Mouse (Mus musculus) lung, postnatal 0 days (tissue): ENCODE measurements around the gene Tldc1. TPM values are rescaled to one million over a fixed set of nuclear protein-coding genes. Genes with fewer than 3 reads are reported as not detected.

Experiments
- ATAC-seq: fragments of 200-750 bp; cut with Nextera tagmentation; 2 replicates; pipeline ENCODE4 v1.8.0; 2017; ENCODE audit warnings: moderate library complexity
- DNase-seq: peaks from one replicate; pipeline ENCODE4 v3.0.0-alpha.2; 2016; ENCODE audit warnings: low spot score
- H3K27ac ChIP-seq: fragments of 300-500 bp; sonication (generic); 2 replicates; pipeline ENCODE4 v1.5.1; 2014; ENCODE audit warnings: antibody characterized with exemption, mild to moderate bottlenecking, low read length, mixed read lengths
- H3K27me3 ChIP-seq: fragments of 300-500 bp; sonication (generic); replicated peaks from 2 replicates; pipeline ENCODE4 v1.6.1; 2014; ENCODE audit warnings: low read length, mixed read lengths; ENCODE audit not compliant: insufficient read depth
- H3K36me3 ChIP-seq: fragments of 300-500 bp; sonication (generic); 2 replicates; pipeline ENCODE4 v1.6.1; 2014; ENCODE audit warnings: low read length, mixed read lengths; ENCODE audit not compliant: insufficient read depth
- H3K4me1 ChIP-seq: fragments of 300-500 bp; sonication (generic); 2 replicates; pipeline ENCODE4 v1.6.1; 2014; ENCODE audit warnings: antibody characterized with exemption, low read depth, low read length, mixed read lengths; ENCODE audit not compliant: insufficient read depth
- H3K4me2 ChIP-seq: fragments of 300-500 bp; sonication (generic); replicated peaks from 2 replicates; pipeline ENCODE4 v1.6.1; 2014; ENCODE audit warnings: low read depth, mild to moderate bottlenecking, low read length, moderate library complexity, mixed read lengths
- H3K4me3 ChIP-seq: fragments of 300-500 bp; sonication (generic); 2 replicates; pipeline ENCODE4 v1.5.1; 2014; ENCODE audit warnings: low read depth, low read length
- H3K9ac ChIP-seq: fragments of 300-500 bp; sonication (generic); replicated peaks from 2 replicates; pipeline ENCODE4 v1.6.1; 2014; ENCODE audit warnings: low read depth, mild to moderate bottlenecking
- H3K9me3 ChIP-seq: fragments of 300-500 bp; sonication (generic); 2 replicates; pipeline ENCODE4 v1.6.1; 2016; ENCODE audit warnings: low read length, mixed read lengths
- CTCF ChIP-seq: IDR thresholded peaks from 2 replicates; pipeline ENCODE4 v1.5.1; 2016; ENCODE audit warnings: antibody characterized with exemption, mild to moderate bottlenecking
- EP300 ChIP-seq: IDR thresholded peaks from 2 replicates; pipeline ENCODE4 v1.6.1; 2016; ENCODE audit warnings: antibody characterized with exemption, mild to moderate bottlenecking, control low read depth
- WGBS: fragments of 180-500 bp; shearing (Covaris S2); extraction: QIAGEN DNeasy Blood & Tissue Kit; methylation state at CpG from one replicate; pipeline ENCODE4 v1.1.7; 2014; 5-methylcytosine and 5-hydroxymethylcytosine counted together
- polyA plus RNA-seq: library from polyadenylated mRNA; unstranded; fragments of >200 nt; fragmentation: Nextera tagmentation; extraction: Ambion mirVana; gene quantifications from 2 replicates; pipeline ENCODE4 v1.2.1, GENCODE M21; 2015

The Tldc1 gene
- polyA plus RNA-seq, 1 experiment from 2014 or later = 7.9 TPM

DNA sequence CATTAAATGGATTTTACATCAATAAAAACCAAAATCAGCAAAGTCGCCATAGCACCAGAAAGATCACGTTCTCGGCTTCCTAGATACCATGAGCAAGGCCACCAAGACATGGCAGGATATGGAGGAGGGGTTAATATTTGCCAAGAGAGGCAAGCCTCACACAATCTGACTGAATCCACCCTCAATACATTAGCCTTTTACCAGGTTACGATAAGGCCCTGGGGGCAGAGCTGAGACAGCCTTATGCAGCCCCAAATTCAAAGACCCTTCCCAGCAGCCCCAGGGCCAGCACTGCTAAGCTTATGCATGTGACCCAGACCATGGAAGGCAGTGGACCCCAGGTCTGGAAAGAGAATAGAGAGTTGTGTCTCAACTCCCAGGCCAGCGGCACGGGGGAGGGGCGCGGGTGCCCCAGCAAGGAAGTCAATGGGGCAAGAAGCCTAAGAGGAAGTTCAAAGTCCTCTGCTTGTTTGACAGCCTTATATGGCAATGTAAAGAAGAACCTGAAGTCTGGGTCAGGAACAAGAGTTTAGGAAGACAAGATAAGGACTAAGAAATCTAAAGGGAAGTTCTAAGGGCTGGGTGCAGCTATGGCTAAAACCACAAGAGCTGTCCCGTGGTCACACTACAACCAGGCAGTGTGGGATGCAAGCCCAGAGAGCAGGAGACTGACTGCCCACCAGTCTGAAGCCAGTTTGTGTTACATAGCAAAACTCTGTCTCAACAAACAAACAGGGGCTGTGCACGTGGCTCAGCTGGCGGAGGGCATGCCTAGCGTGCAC, 34.6 kb upstream of the Tldc1 start:
- ATAC-seq (peak; percentile 44), DNase-seq (peak; percentile 79)
- no peak overlapping the region for H3K4me2 ChIP-seq

DNA sequence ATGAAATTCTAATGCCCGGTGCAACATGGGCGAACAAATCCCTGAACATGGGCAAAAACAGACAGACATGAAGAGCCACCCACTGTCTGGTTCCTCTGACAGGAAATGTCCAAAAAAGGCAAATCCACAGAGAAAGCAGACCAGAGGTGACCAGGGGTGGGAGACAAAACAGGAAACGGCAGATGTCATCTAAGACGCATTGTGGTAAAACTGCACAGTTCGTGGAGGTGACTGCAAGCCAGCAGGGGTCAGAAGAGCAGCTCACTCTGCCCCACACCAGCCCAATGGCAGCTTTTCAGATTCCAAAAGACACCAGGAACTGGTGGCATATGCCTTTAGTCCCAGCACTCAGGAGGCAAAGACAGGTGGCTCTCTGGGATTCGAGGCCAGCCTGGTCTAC, 33.7 kb upstream of the Tldc1 start:
- Histone ChIP-seq H3K9me3 (no peaks in the 10 kb centered on the region), H3K4me2 (no peak overlapping the region), H3K9ac (no peak overlapping the region), H3K27ac (no peak overlapping the region; the same call in 1 of the 2 replicates), H3K27me3 (no peaks in the 10 kb centered on the region), H3K4me3 (no peak overlapping the region), H3K36me3 (no peaks in the 10 kb centered on the region), H3K4me1 (peaks cover 4% of the 10 kb centered on the region; the same call in 1 of the 2 replicates)
- TF ChIP-seq CTCF (peak; percentile 52), EP300 (no peak)
- ATAC-seq (peak; percentile 40), DNase-seq (peak; percentile 63)
- WGBS = 49% methylated on average over 6 of the region's 6 CpGs

More for the DNA sequence above, 34.6 kb upstream of the Tldc1 start:
- H3K9me3 ChIP-seq = no peaks in the 10 kb centered on the region
- no peak overlapping the region for H3K9ac ChIP-seq
- H3K27me3 ChIP-seq = no peaks in the 10 kb centered on the region
- 54% methylated on average over 12 of the region's 12 CpGs for WGBS
- no peak overlapping the region for H3K4me3 ChIP-seq
- H3K4me1 ChIP-seq = peaks cover 4% of the 10 kb centered on the region; the same call in 1 of the 2 replicates
- no peaks in the 10 kb centered on the region for H3K36me3 ChIP-seq
- 0 out of 2 replicates have a peak overlapping the region, but pooled peaks have one; percentile 14 for H3K27ac ChIP-seq
- TF ChIP-seq CTCF = no peak
- no peak for TF ChIP-seq EP300

DNA sequence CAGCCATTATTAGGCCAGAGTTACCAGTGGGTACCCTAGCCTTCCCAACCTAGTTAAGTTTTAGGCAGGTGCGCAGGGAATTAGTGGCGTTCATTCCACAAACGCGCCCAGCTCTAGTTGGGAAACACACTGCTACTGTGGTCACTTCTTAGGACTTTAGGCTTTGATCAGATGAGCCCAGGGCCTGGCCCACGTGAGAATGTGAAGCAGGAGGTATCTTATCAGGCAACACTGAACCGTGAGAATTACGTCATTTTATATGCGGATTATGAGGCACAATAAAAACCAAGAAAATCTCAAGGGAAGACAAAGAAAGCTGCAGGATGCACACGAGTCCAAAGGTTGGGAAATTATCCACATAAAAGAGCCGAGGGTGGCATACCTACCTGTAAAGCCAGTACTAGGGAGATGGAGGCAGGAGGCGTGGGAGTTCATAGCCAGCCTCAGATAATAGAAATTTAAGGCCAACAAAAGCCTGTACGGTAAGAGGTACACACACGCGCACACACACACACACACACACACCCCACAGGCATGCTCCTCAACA, 32.8 kb upstream of the Tldc1 start:
- Histone ChIP-seq H3K27me3 (no peaks in the 10 kb centered on the region), H3K36me3 (no peaks in the 10 kb centered on the region), H3K4me2 (no peak overlapping the region), H3K4me1 (peaks cover 4% of the 10 kb centered on the region; the same call in 1 of the 2 replicates), H3K4me3 (no peak overlapping the region), H3K27ac (no peak overlapping the region), H3K9me3 (no peaks in the 10 kb centered on the region), H3K9ac (no peak overlapping the region)
- DNase-seq (no peak), ATAC-seq (no peak)
- TF ChIP-seq EP300 = no peak
- TF ChIP-seq CTCF = no peak
- WGBS = 85% methylated on average over 14 of the region's 14 CpGs

DNA sequence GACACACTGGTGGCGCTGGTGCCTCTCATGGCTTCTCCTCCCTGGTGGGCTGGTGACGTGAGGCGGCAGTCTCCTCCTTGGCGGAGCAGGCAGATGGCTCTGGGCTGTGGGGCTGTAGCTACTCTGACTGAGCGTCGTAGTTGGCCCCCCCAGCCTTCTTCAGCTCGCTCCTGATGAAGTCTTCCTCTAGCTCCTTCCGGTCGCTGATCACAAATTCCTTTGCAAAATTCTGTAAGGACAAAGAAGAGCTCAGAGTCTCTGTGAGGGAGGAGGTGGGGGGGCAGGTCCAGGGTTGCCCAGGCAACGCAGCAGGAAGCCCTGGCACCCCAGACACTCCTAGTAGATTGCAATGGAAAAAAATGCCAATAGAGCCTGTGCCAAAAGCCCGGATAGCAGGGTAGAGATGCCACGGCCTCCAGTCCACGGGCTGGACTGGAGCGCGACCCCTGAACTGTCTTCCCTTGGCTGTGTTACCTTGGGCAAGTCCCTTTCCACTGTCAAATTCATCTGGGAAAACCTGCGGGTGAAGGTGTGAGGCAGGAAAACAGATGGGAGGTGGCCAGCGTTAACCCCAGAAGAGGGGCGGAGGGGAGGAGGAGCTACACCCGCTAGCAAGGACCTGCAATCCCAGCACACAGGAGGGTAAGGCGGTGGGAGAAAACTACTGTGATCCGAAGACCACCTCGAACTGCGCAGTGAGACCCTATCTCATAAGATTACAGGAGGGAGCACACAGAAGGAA, 32.1 kb upstream of the Tldc1 start:
- H3K4me3 ChIP-seq = no peak overlapping the region
- no peaks in the 10 kb centered on the region for H3K27me3 ChIP-seq
- WGBS = 77% methylated on average over 23 of the region's 23 CpGs
- H3K4me2 ChIP-seq = no peak overlapping the region
- ATAC-seq (no peak), DNase-seq (no peak)
- H3K9me3 ChIP-seq = no peaks in the 10 kb centered on the region
- no peaks in the 10 kb centered on the region for H3K36me3 ChIP-seq
- peaks cover 4% of the 10 kb centered on the region; the same call in 1 of the 2 replicates for H3K4me1 ChIP-seq
- TF ChIP-seq CTCF (no peak), EP300 (no peak)
- no peak overlapping the region for H3K27ac ChIP-seq
- H3K9ac ChIP-seq = no peak overlapping the region

DNA sequence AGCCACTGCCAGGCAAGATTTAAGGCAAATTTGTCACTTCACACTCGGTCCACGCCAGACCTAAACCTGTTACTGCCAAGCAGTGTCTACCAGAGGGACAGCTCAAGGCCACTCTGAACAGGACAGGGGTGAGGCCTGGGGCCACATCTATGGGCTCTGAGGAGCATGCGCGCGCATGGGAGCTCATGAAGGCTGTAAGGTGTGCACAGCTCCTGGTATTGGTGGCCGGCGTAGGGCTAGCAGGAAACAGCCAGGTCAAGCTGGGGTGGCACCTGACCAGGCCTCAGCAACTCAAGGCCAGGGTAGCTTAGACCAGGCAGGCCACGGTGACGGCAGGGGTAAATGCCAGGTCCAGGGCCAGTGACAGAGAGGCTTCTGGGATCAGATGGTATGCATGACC, 31.4 kb upstream of the Tldc1 start:
- Histone ChIP-seq H3K9ac (no peak overlapping the region), H3K27me3 (no peaks in the 10 kb centered on the region), H3K36me3 (no peaks in the 10 kb centered on the region), H3K27ac (no peak overlapping the region), H3K9me3 (no peaks in the 10 kb centered on the region), H3K4me1 (peaks cover 4% of the 10 kb centered on the region; the same call in 1 of the 2 replicates), H3K4me2 (no peak overlapping the region), H3K4me3 (no peak overlapping the region)
- TF ChIP-seq EP300 = no peak
- no peak for TF ChIP-seq CTCF
- DNase-seq = no peak
- WGBS = 93% methylated on average over 9 of the region's 9 CpGs
- no peak for ATAC-seq

DNA sequence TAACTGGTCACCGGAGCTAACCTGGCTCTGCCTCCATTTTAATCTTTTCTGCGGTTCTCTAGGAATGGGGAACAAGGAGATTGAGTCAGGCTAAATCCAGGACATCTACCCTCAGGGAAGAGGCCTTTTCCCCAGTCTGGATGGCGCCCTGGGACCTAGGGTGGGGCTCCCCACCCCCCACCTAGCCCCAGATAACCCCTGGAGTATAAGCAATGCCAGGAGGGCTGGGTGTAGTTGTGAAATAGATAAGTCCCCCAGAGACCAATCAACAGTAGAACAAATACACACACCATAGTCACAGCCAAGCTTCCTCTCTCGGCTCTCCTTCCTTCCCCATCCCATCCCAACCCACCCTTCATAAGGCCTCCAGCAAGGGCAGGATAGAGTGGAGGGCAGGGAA, 29.5 kb upstream of the Tldc1 start:
- TF ChIP-seq EP300 (no peak), CTCF (no peak)
- 84% methylated on average over 4 of the region's 4 CpGs for WGBS
- no peak overlapping the region for H3K4me2 ChIP-seq
- H3K4me1 ChIP-seq = peaks cover under 1% of the 10 kb centered on the region; the same call in 1 of the 2 replicates
- H3K9ac ChIP-seq = no peak overlapping the region
- H3K9me3 ChIP-seq = no peaks in the 10 kb centered on the region
- no peaks in the 10 kb centered on the region for H3K36me3 ChIP-seq
- no peak overlapping the region for H3K27ac ChIP-seq
- no peak for ATAC-seq
- H3K27me3 ChIP-seq = no peaks in the 10 kb centered on the region
- no peak overlapping the region for H3K4me3 ChIP-seq
- no peak for DNase-seq
